Mouse (Mus musculus): ENCODE data around the gene Hist1h3a.

Hist1h3a gene

GRCm38 (mm10) chr13:23757921-23758320 is 4.3 kb downstream of the Hist1h3a start:
- DNase-seq = no peak

DNA sequence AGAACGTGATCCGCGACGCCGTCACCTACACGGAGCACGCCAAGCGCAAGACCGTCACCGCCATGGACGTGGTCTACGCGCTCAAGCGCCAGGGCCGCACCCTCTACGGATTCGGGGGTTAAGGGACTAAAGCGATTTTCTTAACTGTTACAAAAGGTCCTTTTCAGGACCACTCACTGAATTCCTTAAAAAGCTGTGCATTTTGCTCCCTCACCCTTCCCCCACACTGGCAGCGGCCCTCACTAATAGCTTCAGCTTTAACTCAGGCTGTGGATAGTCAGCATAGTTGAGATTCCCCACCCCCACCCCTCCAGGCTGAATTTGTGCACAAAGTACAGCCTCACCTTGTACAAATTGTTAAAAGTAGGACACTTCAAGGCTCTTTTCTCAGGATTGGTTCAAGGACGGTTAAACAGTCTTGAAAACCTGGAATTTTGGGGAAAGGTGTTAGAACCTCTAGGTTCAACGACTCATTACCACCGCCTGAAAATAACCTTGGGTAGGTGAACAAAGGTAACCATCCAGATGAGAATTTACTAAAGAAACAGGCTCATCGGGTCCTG is 4.9 kb downstream of the Hist1h3a start:
- peak in 1 of 2 experiments; percentile 56 for DNase-seq

DNA sequence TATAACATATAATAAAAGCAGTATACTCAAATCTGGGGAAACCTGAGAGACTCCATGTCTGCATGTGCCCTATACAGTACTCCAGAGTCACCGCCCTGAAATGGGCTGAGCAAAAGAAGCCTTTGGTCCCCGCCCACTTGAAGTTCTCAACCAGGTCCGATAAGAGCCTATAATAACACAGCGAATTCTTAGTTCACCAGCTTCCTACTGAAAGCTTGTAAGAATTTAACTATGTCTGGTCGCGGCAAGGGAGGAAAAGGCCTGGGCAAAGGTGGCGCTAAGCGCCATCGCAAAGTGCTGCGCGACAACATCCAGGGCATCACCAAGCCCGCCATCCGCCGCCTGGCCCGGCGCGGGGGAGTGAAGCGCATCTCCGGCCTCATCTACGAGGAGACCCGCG is 5.4 kb downstream of the Hist1h3a start, which contains the start of gene Hist1h4b:
Hist1h4b (plus strand) TSS at position 224 of the 400 bp plus-strand sequence.
- peak; percentile 92 to 93 for DNase-seq

GRCm38 (mm10) chr13:23755000-23755399 is 7.2 kb downstream of the Hist1h3a start:
- DNase-seq = no peak

DNA sequence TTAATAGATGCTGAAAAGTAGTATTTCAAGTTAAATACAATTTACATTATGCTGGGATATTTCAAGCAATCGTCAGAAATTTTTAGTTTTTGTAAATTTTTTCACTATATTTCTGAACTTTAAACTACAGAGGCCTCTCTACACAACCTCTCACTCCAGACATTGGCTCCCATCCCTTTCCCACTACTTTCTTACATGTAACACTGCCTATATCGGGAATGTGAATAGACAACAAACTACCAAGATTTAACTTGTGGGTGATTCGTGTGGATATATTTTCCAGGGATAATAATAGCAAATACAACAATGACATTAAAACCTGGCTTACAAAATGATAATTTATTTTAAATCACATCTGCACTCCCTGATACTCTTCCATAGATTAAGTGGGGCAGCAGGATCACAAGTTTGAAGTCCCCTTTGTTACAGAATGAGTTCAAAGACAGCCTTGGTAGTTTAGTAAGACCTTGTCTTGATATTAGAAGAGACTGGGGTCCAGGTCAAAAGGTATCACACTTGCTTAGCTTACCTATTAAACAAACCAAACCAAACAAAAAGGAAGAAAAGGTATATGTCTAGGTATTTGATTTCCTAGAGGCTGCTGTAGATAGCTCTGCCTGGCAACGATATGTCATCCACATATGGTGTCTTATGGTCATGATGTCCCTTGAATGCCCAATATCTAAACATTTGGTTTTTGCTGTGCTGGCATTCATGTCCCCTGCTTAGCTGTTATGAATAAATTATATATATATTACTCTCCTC is 8.7 kb downstream of the Hist1h3a start:
- DNase-seq = no peak

DNA sequence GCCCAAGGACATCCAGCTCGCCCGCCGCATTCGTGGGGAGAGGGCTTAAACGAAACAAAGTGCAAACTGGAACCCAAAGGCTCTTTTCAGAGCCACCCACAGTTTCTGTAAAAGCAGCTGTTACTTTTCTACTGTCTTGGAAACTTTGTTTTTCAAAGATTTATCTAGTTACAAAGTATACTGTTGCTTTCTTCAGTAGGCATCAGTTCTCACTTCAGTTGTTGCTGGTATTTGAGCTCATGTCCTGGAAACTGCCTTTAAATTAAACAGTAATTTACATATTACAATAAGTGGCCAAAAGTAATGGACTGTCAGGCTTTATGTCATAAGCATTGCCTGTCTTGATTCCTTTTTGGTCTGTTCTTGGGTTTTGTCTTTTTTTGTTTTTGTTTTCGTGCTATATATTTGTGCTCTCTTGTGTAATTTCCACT is 9.4 kb downstream of the Hist1h3a start:
- no peak for DNase-seq

DNA sequence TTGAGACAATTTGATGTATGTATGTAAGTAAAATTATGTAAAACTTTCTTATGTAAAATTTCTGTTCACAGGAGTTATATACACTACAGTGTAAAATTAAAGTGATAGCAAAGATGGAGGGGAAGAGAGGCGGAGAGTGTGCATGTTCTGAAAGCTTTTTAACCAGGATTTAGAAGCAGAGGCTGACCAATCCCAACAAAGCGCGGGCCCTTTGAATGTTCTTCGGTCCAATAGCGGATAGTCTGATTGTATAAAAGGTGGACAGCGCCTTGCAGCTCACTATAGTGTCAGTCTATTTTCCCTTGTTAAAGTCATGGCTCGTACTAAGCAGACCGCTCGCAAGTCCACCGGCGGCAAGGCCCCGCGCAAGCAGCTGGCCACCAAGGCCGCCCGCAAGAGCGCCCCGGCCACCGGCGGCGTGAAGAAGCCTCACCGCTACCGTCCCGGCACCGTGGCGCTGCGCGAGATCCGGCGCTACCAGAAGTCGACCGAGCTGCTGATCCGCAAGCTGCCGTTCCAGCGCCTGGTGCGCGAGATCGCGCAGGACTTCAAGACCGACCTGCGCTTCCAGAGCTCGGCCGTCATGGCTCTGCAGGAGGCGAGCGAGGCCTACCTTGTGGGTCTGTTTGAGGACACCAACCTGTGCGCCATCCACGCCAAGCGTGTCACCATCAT is 10.0 kb downstream of the Hist1h3a start, which contains the start of gene Hist1h3b:
Hist1h3b (plus strand) TSS at position 201 of the 675 bp plus-strand sequence.
- DNase-seq = peak; percentile 96

DNA sequence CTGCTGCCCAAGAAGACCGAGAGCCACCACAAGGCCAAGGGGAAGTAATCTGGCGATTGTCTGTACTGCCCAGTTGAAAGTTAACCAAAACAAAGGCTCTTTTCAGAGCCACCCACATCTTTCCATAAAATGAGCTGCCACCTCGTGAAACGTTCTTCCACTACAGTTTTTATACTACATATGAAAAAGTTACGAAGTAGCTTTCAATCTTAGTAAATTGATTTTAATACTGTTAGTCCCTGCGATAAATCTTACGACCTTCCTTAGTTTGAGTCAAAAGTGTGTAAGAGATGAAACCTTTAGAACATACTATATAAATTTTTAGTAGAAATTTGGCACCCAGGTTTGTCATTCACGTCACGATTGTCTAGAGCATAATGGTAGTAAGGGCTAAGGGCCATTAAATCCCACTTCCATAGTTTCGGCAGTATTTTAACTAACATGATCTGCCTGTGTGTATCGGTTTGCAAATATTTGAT is 10.7 kb downstream of the Hist1h3a start:
- DNase-seq = no peak

DNA sequence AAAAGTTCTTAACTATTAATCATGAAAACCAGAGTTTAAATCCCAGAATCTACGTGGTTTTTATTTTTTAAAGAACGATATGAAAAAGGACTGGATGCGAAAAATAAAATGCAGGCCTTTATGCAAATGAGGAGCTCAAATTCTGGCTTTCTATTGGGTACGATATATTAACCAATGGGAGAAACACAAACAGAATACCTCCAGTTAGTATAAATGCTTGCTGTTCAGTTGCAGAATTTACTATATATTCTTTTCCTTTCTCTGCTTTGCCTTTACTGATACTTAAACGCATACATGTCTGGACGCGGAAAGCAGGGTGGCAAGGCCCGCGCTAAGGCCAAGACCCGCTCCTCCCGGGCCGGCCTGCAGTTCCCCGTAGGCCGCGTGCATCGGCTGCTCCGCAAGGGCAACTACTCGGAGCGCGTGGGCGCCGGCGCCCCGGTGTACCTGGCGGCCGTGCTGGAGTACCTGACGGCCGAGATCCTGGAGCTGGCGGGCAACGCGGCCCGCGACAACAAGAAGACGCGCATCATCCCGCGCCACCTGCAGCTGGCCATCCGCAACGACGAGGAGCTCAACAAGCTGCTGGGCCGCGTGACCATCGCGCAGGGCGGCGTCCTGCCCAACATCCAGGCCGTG is 11.2 kb downstream of the Hist1h3a start, which contains the start of gene Hist1h2ab:
Hist1h2ab (plus strand) TSS at position 288 of the 639 bp plus-strand sequence.
- peak; percentile 58 to 73 for DNase-seq

GRCm38 (mm10) chr13:23749563-23750121 is 12.5 kb downstream of the Hist1h3a start:
- no peak for DNase-seq

DNA sequence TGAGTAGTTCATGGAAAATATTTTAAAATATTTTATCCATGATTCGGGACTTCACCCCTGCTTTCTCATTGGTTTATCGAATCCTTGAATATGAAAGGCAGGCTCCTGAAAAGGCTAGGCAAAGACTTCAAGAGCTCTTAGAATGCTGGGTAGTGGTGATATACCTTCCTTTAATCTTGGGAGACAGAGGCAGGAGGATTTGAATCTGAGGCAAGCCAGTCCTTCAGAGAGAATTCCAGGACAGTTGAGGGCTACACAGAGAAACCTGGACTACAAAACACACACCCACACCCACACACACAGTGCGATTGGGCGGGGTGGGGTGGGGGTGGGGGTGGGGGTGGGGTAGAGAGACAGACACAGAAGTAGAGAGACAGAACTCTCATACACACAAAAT is 14.3 kb downstream of the Hist1h3a start:
- no peak for DNase-seq

DNA sequence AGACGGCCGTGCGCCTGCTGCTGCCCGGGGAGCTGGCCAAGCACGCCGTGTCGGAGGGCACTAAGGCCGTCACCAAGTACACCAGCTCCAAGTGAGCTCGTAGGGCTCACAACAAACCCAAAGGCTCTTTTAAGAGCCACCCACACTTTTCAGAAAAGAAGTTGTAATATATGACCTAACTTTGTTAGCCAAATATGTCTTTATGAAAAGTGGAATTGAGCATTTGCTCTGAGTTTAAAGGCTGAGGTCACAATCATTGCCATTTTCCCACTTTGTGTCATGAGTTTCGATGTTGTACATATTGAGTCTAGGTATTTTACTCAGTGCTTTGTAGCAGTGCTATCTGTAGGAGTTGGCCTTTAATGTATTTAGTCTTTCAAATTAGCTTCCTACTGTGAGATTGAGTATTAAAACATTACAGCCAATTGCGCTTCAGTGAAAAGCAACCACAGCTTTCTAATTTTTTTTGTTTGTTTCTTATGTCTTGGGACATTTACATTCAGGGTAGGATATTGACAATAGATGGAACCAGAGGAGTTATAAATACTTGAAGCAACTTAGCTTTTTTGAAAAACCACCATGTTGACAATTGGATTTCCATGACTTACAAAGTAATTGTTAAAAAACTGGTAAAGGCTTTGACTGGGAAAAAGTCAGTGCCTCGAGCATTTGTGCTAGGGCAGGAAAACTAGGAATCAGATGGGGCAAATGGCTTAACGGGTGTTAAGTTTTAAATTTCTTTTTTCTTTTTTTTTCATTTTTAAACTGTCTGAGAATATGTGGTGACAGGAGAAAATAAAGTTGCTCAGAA is 14.9 kb downstream of the Hist1h3a start:
- no peak for DNase-seq

DNA sequence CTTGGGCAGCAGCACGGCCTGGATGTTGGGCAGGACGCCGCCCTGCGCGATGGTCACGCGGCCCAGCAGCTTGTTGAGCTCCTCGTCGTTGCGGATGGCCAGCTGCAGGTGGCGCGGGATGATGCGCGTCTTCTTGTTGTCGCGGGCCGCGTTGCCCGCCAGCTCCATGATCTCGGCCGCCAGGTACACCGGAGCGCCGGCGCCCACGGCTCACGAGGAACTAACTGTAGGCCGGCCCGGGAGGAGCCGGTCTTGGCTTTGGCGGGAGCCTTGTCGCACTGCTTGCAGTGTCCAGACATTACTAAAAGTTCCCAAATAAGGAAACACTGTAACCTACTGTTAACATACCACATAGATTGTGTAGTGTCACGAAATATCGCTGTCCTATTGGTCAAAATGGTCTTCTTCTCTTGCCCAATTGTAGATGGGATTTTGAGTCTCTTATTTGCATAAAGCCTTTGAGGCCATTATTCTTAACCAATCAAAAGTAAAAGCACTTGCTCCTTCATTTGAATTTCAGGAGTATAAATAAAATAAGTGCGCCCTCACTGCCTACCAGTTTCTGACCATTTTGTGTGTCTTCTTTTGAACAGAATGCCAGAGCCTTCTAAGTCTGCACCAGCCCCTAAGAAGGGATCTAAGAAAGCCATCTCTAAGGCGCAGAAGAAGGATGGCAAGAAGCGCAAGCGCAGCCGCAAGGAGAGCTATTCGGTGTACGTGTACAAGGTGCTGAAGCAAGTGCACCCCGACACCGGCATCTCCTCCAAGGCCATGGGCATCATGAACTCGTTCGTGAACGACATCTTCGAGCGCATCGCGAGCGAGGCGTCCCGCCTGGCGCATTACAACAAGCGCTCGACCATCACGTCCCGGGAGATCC is 15.7 kb downstream of the Hist1h3a start, which contains the start of gene Hist1h2bb:
Hist1h2bb (plus strand) TSS at position 534 of the 880 bp plus-strand sequence.
- DNase-seq = peak; percentile 66 to 81

GRCm38 (mm10) chr13:23745381-23746161 is 16.6 kb downstream of the Hist1h3a start, which contains the start of gene Hist1h3c:
Hist1h3c (minus strand) TSS chr13:23745602.
- peak; percentile 88 to 91 for DNase-seq

GRCm38 (mm10) chr13:23744421-23745380 is 17.5 kb downstream of the Hist1h3a start:
- DNase-seq = no peak

DNA sequence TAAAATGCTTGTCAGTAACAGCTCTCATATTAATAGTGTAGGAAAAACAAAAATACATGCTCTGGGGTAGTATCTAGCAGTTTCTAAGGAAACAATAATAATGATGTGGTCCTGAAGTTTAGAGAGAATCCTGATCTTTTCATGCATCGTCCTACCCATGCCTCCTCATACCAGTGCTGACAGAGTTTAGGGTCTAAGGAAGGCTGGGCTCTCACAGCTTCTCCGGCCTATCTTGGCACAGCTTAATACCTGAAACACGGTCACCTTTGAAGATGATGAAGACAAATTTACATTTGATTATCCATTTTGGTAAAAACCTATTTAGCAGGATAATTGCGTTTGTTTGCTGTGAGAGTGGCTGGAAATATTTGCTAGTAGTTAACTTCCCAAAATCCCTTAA is 18.2 kb downstream of the Hist1h3a start:
- DNase-seq = no peak

DNA sequence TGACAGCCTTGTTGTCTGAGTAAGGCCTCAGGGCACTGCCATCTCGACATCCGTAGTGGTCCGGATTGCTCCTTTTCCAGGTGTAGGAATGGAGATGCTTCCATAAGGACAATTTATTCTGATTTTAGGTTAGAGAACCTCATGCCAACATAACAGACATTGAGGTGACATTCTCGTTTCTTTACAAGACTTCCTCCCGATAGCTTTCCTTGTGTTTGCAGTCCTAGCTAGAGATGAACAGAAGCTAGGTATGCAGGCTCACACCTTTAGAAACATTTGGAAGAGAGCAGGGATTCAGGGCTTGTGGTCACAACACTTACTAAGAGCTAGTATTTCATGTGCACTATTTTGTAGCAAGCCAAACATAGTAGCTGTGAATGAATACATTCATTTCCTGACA is 19.0 kb downstream of the Hist1h3a start:
- DNase-seq = no peak

DNA sequence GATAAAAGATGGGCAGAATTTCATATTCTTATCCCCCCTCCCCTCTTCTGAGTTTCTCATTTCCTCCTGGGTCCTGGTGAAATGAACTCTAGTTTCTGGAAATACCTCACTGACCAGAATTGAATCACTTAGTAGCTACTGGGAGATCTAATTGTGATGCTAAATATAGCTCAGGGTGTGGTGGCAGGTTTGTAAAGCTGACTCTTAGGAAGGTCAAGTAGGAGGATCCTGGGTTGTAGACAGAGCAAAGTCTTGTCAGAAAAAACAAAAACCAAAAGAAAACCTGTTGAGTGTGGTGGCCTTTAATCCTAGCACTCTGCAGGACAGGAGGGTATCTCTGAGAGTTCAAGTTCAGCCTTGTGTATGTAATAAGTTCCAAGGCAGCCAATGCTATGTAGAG is 20.2 kb downstream of the Hist1h3a start:
- no peak for DNase-seq
